Comparison of ENCODE assay signal across 20 mouse cellular contexts in the genomic region with DNA sequence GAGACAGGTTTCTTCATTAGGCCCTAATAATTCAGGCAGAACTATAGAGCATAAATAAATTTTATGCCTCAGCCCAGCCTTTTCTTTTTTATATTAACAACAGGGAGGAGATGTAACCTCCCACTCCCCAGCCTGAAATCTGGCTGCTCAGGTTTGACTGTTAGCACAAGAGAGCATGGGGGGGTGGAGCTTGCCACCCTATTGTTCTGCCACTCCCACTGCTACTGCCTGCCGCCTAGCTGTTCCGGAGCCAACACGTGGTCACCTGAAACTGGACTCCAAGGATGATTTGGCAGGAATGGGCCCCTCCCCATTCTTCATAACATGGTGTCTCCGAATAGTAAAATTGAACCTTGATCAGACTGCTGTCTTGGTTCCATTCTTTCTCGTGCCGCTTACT. TPM values are rescaled to one million over a fixed set of nuclear protein-coding genes. Genes with fewer than 3 reads are reported as not detected.
"Had no signal": no experiment of that assay in that cellular context is flagged by ENCODE, and none has a peak within 500 bp of the region (broad histone marks: within the 10 kb centered on the region; RNA-seq: fewer than 3 reads in every experiment).

No protein-coding gene starts in this region.

RNA-seq across cellular contexts. Expression of a gene that starts 15.9 kb away (rescaled TPM):
- polyA plus RNA-seq: heart, embryonic 14.5 days; hindbrain, embryonic 11.5 days; hindbrain, embryonic 12.5 days; hindbrain, embryonic 15.5 days; hindbrain, embryonic 16.5 days; hindbrain, postnatal 0 days had no signal

RNA-seq across cellular contexts. Expression of a gene that starts 45.3 kb away (rescaled TPM):
- polyA plus RNA-seq: heart, embryonic 10.5 days; heart, embryonic 11.5 days; heart, embryonic 12.5 days; heart, embryonic 13.5 days; heart, embryonic 14.5 days; heart, postnatal 0 days; hindbrain, embryonic 10.5 days; hindbrain, embryonic 11.5 days; hindbrain, embryonic 12.5 days; hindbrain, embryonic 13.5 days; hindbrain, embryonic 14.5 days; hindbrain, embryonic 15.5 days; inflammation-experienced regulatory T-cells, adult 6 months; intestine, embryonic 15.5 days; intestine, embryonic 16.5 days; intestine, postnatal 0 days; kidney, embryonic 14.5 days; kidney, embryonic 15.5 days had no signal
